Mouse (Mus musculus): ENCODE measurements around the gene Lpar3. TPM values are rescaled to one million over a fixed set of nuclear protein-coding genes. Genes with fewer than 3 reads are reported as not detected.

Gene Lpar3
- polyA plus RNA-seq, 1 experiment from 2014 or later: 0.70 TPM

- Histone ChIP-seq H3K27me3 (ENCODE audit: control insufficient read depth, insufficient read depth, low read depth, low read length) (no peaks in the 10 kb centered on the region; the same call in 1 of the 2 replicates), H3K36me3 (ENCODE audit: control insufficient read depth, insufficient read depth, low read length) (no peaks in the 10 kb centered on the region), H3K9me3 (replicated peaks; ENCODE audit: control insufficient read depth, low read length, poor library complexity, severe bottlenecking) (no peaks in the 10 kb centered on the region), H3K4me1 (ENCODE audit: control insufficient read depth, insufficient read depth, low read length) (peaks cover 3% of the 10 kb centered on the region; the same call in 1 of the 2 replicates), H3K4me3 (ENCODE audit: low read depth, low read length) (no peak overlapping the region), H3K27ac (ENCODE audit: low read length) (no peak overlapping the region), H3K9ac (ENCODE audit: low read depth, low read length) (no peak overlapping the region), H3K4me2 (ENCODE audit: low read length) (no peak overlapping the region)
- WGBS: 63% methylated on average over 10 of the region's 10 CpGs
- ATAC-seq: no peak
These were observed 34.7 kb upstream of the Lpar3 start for GRCm38 (mm10) chr3:146186033-146186432.

- Histone ChIP-seq H3K9ac (ENCODE audit: low read depth, low read length) (no peak overlapping the region), H3K36me3 (ENCODE audit: control insufficient read depth, insufficient read depth, low read length) (no peaks in the 10 kb centered on the region), H3K27me3 (ENCODE audit: control insufficient read depth, insufficient read depth, low read depth, low read length) (no peaks in the 10 kb centered on the region), H3K4me3 (ENCODE audit: low read depth, low read length) (no peak overlapping the region), H3K4me2 (ENCODE audit: low read length) (no peak overlapping the region), H3K4me1 (ENCODE audit: control insufficient read depth, insufficient read depth, low read length) (peaks cover 3% of the 10 kb centered on the region; the same call in 1 of the 2 replicates), H3K9me3 (replicated peaks; ENCODE audit: control insufficient read depth, low read length, poor library complexity, severe bottlenecking) (no peaks in the 10 kb centered on the region), H3K27ac (ENCODE audit: low read length) (no peak overlapping the region)
- WGBS: 58% methylated on average over 10 of the region's 10 CpGs
- ATAC-seq: no peak
These were observed 30.8 kb upstream of the Lpar3 start for GRCm38 (mm10) chr3:146189933-146190332.

DNA sequence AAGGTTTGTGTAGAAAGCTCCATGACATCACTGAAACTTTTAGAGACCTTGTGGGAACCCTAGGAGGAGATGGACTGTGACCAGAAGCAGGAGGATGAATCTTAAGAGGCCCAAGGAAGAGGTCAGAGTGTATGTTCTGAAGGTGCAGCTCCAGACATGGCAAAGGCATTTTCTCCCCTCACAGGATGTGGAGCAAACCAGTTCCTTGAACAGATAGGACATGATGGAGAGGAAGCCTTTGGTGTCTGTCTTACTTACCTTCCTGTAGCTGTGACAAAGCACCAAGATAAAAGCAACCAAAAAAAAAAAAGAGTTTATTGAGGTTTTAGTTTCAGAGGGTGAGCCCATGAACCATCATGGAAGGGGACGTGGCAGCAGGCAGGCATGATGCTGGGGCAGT is 28.3 kb upstream of the Lpar3 start:
- H3K4me2 ChIP-seq (ENCODE audit: low read length): no peak overlapping the region
- 91% methylated on average over 1 of the region's 1 CpGs for WGBS
- no peak for ATAC-seq
- no peak overlapping the region for H3K4me3 ChIP-seq (ENCODE audit: low read depth, low read length)
- H3K9ac ChIP-seq (ENCODE audit: low read depth, low read length): no peak overlapping the region
- H3K27me3 ChIP-seq (ENCODE audit: control insufficient read depth, insufficient read depth, low read depth, low read length): no peaks in the 10 kb centered on the region
- H3K36me3 ChIP-seq (ENCODE audit: control insufficient read depth, insufficient read depth, low read length): no peaks in the 10 kb centered on the region
- H3K9me3 ChIP-seq (replicated peaks; ENCODE audit: control insufficient read depth, low read length, poor library complexity, severe bottlenecking): no peaks in the 10 kb centered on the region
- H3K27ac ChIP-seq (ENCODE audit: low read length): no peak overlapping the region
- H3K4me1 ChIP-seq (ENCODE audit: control insufficient read depth, insufficient read depth, low read length): no peaks in the 10 kb centered on the region

GRCm38 (mm10) chr3:146195153-146195552 is 25.6 kb upstream of the Lpar3 start:
- Histone ChIP-seq H3K27me3 (ENCODE audit: control insufficient read depth, insufficient read depth, low read depth, low read length) (no peaks in the 10 kb centered on the region), H3K9ac (ENCODE audit: low read depth, low read length) (no peak overlapping the region), H3K27ac (ENCODE audit: low read length) (no peak overlapping the region), H3K4me3 (ENCODE audit: low read depth, low read length) (no peak overlapping the region), H3K4me2 (ENCODE audit: low read length) (no peak overlapping the region), H3K4me1 (ENCODE audit: control insufficient read depth, insufficient read depth, low read length) (no peaks in the 10 kb centered on the region), H3K36me3 (ENCODE audit: control insufficient read depth, insufficient read depth, low read length) (no peaks in the 10 kb centered on the region), H3K9me3 (replicated peaks; ENCODE audit: control insufficient read depth, low read length, poor library complexity, severe bottlenecking) (no peaks in the 10 kb centered on the region)
- ATAC-seq: no peak
- 93% methylated on average over 5 of the region's 5 CpGs for WGBS

- H3K9me3 ChIP-seq (replicated peaks; ENCODE audit: control insufficient read depth, low read length, poor library complexity, severe bottlenecking): no peaks in the 10 kb centered on the region
- H3K4me3 ChIP-seq (ENCODE audit: low read depth, low read length): no peak overlapping the region
- H3K27me3 ChIP-seq (ENCODE audit: control insufficient read depth, insufficient read depth, low read depth, low read length): no peaks in the 10 kb centered on the region
- no peaks in the 10 kb centered on the region for H3K4me1 ChIP-seq (ENCODE audit: control insufficient read depth, insufficient read depth, low read length)
- H3K4me2 ChIP-seq (ENCODE audit: low read length): no peak overlapping the region
- H3K9ac ChIP-seq (ENCODE audit: low read depth, low read length): no peak overlapping the region
- no peak overlapping the region for H3K27ac ChIP-seq (ENCODE audit: low read length)
- H3K36me3 ChIP-seq (ENCODE audit: control insufficient read depth, insufficient read depth, low read length): no peaks in the 10 kb centered on the region
- WGBS: 30% methylated on average over 6 of the region's 6 CpGs
- ATAC-seq: peak; percentile 40; the same call in 1 of the 2 replicates
These were observed 24.5 kb upstream of the Lpar3 start for GRCm38 (mm10) chr3:146196301-146196700.

GRCm38 (mm10) chr3:146196780-146197743 is 23.7 kb upstream of the Lpar3 start:
- peak; percentile 29; the same call in 1 of the 2 replicates for ATAC-seq

GRCm38 (mm10) chr3:146197785-146198184 is 23.0 kb upstream of the Lpar3 start:
- no peaks in the 10 kb centered on the region for H3K36me3 ChIP-seq (ENCODE audit: control insufficient read depth, insufficient read depth, low read length)
- H3K4me3 ChIP-seq (ENCODE audit: low read depth, low read length): no peak overlapping the region
- no peaks in the 10 kb centered on the region for H3K4me1 ChIP-seq (ENCODE audit: control insufficient read depth, insufficient read depth, low read length)
- ATAC-seq: no peak
- H3K9ac ChIP-seq (ENCODE audit: low read depth, low read length): no peak overlapping the region
- no peak overlapping the region for H3K27ac ChIP-seq (ENCODE audit: low read length)
- WGBS: 88% methylated on average over 12 of the region's 12 CpGs
- H3K4me2 ChIP-seq (ENCODE audit: low read length): no peak overlapping the region
- no peaks in the 10 kb centered on the region for H3K9me3 ChIP-seq (replicated peaks; ENCODE audit: control insufficient read depth, low read length, poor library complexity, severe bottlenecking)
- no peaks in the 10 kb centered on the region for H3K27me3 ChIP-seq (ENCODE audit: control insufficient read depth, insufficient read depth, low read depth, low read length)

More at GRCm38 (mm10) chr3:146196780-146197743, 23.7 kb upstream of the Lpar3 start:
- H3K27me3 ChIP-seq (ENCODE audit: control insufficient read depth, insufficient read depth, low read depth, low read length): no peaks in the 10 kb centered on the region
- H3K9me3 ChIP-seq (replicated peaks; ENCODE audit: control insufficient read depth, low read length, poor library complexity, severe bottlenecking): no peaks in the 10 kb centered on the region
- 80% methylated on average over 17 of the region's 17 CpGs for WGBS
- H3K27ac ChIP-seq (ENCODE audit: low read length): no peak overlapping the region
- H3K4me2 ChIP-seq (ENCODE audit: low read length): no peak overlapping the region
- no peaks in the 10 kb centered on the region for H3K36me3 ChIP-seq (ENCODE audit: control insufficient read depth, insufficient read depth, low read length)
- H3K9ac ChIP-seq (ENCODE audit: low read depth, low read length): no peak overlapping the region
- H3K4me1 ChIP-seq (ENCODE audit: control insufficient read depth, insufficient read depth, low read length): no peaks in the 10 kb centered on the region
- H3K4me3 ChIP-seq (ENCODE audit: low read depth, low read length): no peak overlapping the region

DNA sequence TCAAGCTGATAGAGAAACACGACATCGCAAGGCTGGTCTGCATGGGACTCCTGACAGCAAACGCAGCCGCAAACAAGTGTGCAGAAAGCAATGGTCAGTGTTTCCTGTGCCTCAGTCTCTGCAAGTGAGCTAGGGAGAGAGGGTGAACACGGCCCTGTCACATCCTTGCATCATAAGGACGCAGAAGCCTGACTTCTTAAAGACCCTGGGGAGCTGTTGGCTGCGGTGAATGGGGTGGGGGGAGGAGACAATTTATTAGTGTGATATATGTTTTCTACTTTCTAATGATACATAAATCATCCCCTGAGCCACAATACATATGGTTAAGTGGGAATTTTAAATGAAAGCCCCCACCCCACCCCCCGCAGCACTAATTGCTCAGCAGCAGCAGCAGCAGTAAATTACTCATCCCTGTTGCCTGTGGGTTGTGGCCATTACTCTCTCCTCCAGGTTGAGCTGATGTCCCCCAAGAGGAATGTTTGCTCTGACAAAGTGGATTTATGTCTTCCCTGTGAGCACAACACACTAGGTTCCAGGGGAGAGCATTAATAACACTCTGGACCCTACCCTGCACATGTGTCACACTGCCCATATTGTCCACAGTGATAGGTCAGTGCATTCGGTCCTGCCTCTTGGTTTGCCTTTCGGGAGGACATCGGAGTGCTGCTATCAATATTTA is 21.8 kb upstream of the Lpar3 start:
- Histone ChIP-seq H3K4me2 (ENCODE audit: low read length) (no peak overlapping the region), H3K36me3 (ENCODE audit: control insufficient read depth, insufficient read depth, low read length) (no peaks in the 10 kb centered on the region), H3K9me3 (replicated peaks; ENCODE audit: control insufficient read depth, low read length, poor library complexity, severe bottlenecking) (no peaks in the 10 kb centered on the region), H3K4me3 (ENCODE audit: low read depth, low read length) (no peak overlapping the region), H3K9ac (ENCODE audit: low read depth, low read length) (no peak overlapping the region), H3K27me3 (ENCODE audit: control insufficient read depth, insufficient read depth, low read depth, low read length) (no peaks in the 10 kb centered on the region), H3K4me1 (ENCODE audit: control insufficient read depth, insufficient read depth, low read length) (no peaks in the 10 kb centered on the region), H3K27ac (ENCODE audit: low read length) (no peak overlapping the region)
- no peak for ATAC-seq
- WGBS: 72% methylated on average over 11 of the region's 11 CpGs

DNA sequence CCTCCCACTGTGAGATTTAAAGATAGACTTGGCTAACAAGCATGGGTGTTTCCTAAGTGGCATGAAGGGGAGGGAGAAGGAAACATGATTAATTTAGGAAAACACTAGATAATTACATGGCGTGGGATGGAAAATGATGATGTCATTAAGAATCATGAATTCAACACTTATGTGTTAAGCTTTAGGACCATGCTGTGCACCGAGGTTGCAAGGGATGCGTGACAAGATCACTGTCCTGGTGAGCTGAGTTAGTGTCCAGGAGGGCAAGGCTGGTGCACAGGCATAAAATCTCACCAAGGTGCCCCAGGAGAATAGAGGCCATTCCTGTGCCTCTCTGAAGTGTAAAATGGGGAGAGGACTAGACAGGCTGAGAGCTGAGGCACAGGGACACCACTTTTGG is 21.3 kb upstream of the Lpar3 start:
- no peak overlapping the region for H3K4me2 ChIP-seq (ENCODE audit: low read length)
- no peak overlapping the region for H3K27ac ChIP-seq (ENCODE audit: low read length)
- ATAC-seq: no peak
- no peaks in the 10 kb centered on the region for H3K36me3 ChIP-seq (ENCODE audit: control insufficient read depth, insufficient read depth, low read length)
- 72% methylated on average over 3 of the region's 3 CpGs for WGBS
- no peaks in the 10 kb centered on the region for H3K4me1 ChIP-seq (ENCODE audit: control insufficient read depth, insufficient read depth, low read length)
- no peak overlapping the region for H3K4me3 ChIP-seq (ENCODE audit: low read depth, low read length)
- H3K27me3 ChIP-seq (ENCODE audit: control insufficient read depth, insufficient read depth, low read depth, low read length): no peaks in the 10 kb centered on the region
- no peaks in the 10 kb centered on the region for H3K9me3 ChIP-seq (replicated peaks; ENCODE audit: control insufficient read depth, low read length, poor library complexity, severe bottlenecking)
- H3K9ac ChIP-seq (ENCODE audit: low read depth, low read length): no peak overlapping the region

Data from midbrain, embryonic 16.5 days (tissue).